Mouse (Mus musculus): ENCODE data around the gene Usp4. TPM values are rescaled to one million over a fixed set of nuclear protein-coding genes. Genes with fewer than 3 reads are reported as not detected.

Gene Usp4
- polyA plus RNA-seq (2015; fragmentation: Nextera tagmentation; extraction: Ambion mirVana), result 68.3 and 88.0 TPM in 2 replicates

GRCm38 (mm10) chr9:108347540-108348289 is at the start of gene Usp4:
Gene Usp4, plus strand, starts transcription at chr9:108347853.
- Histone ChIP-seq H3K9ac (peak within 1 kb of the TSS; percentile 94), H3K36me3 (peaks cover 20% of the 10 kb centered on the region), H3K4me2 (peak within 1 kb of the TSS; percentile 70), H3K4me1 (replicated peaks) (peaks cover 21% of the 10 kb centered on the region), H3K27ac (peak within 1 kb of the TSS; percentile 97), H3K9me3 (replicated peaks) (no peaks in the 10 kb centered on the region), H3K27me3 (no peaks in the 10 kb centered on the region), H3K4me3 (peak within 1 kb of the TSS; percentile 84)
- ATAC-seq (replicated peaks; ENCODE audit: insufficient number of reproducible peaks, insufficient read depth, low FRiP score, low read depth), result peak; percentile 93
- under 1% methylated on average over 75 of the region's 75 CpGs for WGBS

GRCm38 (mm10) chr9:108301853-108302252 is 45.8 kb upstream of the Usp4 start:
- H3K4me3 ChIP-seq, result no peak overlapping the region
- H3K9ac ChIP-seq, result no peak overlapping the region

GRCm38 (mm10) chr9:108304716-108305115 is 42.9 kb upstream of the Usp4 start:
- no peak for ATAC-seq (replicated peaks; ENCODE audit: insufficient number of reproducible peaks, insufficient read depth, low FRiP score, low read depth)
- H3K36me3 ChIP-seq, result peaks cover 22% of the 10 kb centered on the region
- H3K9ac ChIP-seq, result peak overlapping the region; percentile 79; the same call in 1 of the 2 replicates
- peak overlapping the region; percentile 80 for H3K4me2 ChIP-seq
- no peaks in the 10 kb centered on the region for H3K27me3 ChIP-seq
- H3K4me3 ChIP-seq, result peak overlapping the region; percentile 82
- 38% methylated on average over 4 of the region's 4 CpGs for WGBS
- H3K4me1 ChIP-seq (replicated peaks), result peaks cover 22% of the 10 kb centered on the region
- H3K9me3 ChIP-seq (replicated peaks), result no peaks in the 10 kb centered on the region
- H3K27ac ChIP-seq, result peak overlapping the region; percentile 100

More at GRCm38 (mm10) chr9:108301853-108302252, 45.8 kb upstream of the Usp4 start:
- peaks cover 13% of the 10 kb centered on the region for H3K4me1 ChIP-seq (replicated peaks)
- H3K9me3 ChIP-seq (replicated peaks), result no peaks in the 10 kb centered on the region
- peaks cover 22% of the 10 kb centered on the region for H3K36me3 ChIP-seq
- H3K27ac ChIP-seq, result no peak overlapping the region
- H3K27me3 ChIP-seq, result no peaks in the 10 kb centered on the region
- H3K4me2 ChIP-seq, result no peak overlapping the region
- ATAC-seq (replicated peaks; ENCODE audit: insufficient number of reproducible peaks, insufficient read depth, low FRiP score, low read depth), result no peak
- 85% methylated on average over 3 of the region's 3 CpGs for WGBS

- H3K4me3 ChIP-seq, result peak overlapping the region; percentile 82
- no peaks in the 10 kb centered on the region for H3K9me3 ChIP-seq (replicated peaks)
- H3K27me3 ChIP-seq, result no peaks in the 10 kb centered on the region
- no peak for ATAC-seq (replicated peaks; ENCODE audit: insufficient number of reproducible peaks, insufficient read depth, low FRiP score, low read depth)
- peaks cover 27% of the 10 kb centered on the region for H3K4me1 ChIP-seq (replicated peaks)
- H3K36me3 ChIP-seq, result peaks cover 22% of the 10 kb centered on the region
- H3K4me2 ChIP-seq, result peak overlapping the region; percentile 80
- 6% methylated on average over 1 of the region's 1 CpGs for WGBS
- H3K9ac ChIP-seq, result peak overlapping the region; percentile 79
- H3K27ac ChIP-seq, result peak overlapping the region; percentile 100
Observed at GRCm38 (mm10) chr9:108305170-108305569, 42.5 kb upstream of the Usp4 start.

GRCm38 (mm10) chr9:108305629-108306520 is 41.8 kb upstream of the Usp4 start, which contains the start of the genes Rhoa and Tcta:
Gene Rhoa, plus strand, starts transcription at chr9:108306129.
Gene Tcta, minus strand, starts transcription at chr9:108306160.
- Histone ChIP-seq H3K27me3 (no peaks in the 10 kb centered on the region), H3K4me2 (peak within 1 kb of the TSS; percentile 80), H3K9me3 (replicated peaks) (no peaks in the 10 kb centered on the region), H3K4me1 (replicated peaks) (peaks cover 30% of the 10 kb centered on the region), H3K9ac (peak within 1 kb of the TSS; percentile 95), H3K36me3 (peaks cover 22% of the 10 kb centered on the region), H3K4me3 (peak within 1 kb of the TSS; percentile 82), H3K27ac (peak within 1 kb of the TSS; percentile 100)
- peak; percentile 95 for ATAC-seq (replicated peaks; ENCODE audit: insufficient number of reproducible peaks, insufficient read depth, low FRiP score, low read depth)
- under 1% methylated on average over 81 of the region's 81 CpGs for WGBS

- Histone ChIP-seq H3K27me3 (no peaks in the 10 kb centered on the region), H3K4me2 (peak overlapping the region; percentile 75), H3K4me1 (replicated peaks) (peaks cover 34% of the 10 kb centered on the region), H3K36me3 (peaks cover 22% of the 10 kb centered on the region), H3K27ac (peak overlapping the region; percentile 100), H3K9me3 (replicated peaks) (no peaks in the 10 kb centered on the region), H3K4me3 (peak overlapping the region; percentile 82), H3K9ac (peak overlapping the region; percentile 95)
- WGBS, result under 1% methylated on average over 49 of the region's 51 CpGs
- ATAC-seq (replicated peaks; ENCODE audit: insufficient number of reproducible peaks, insufficient read depth, low FRiP score, low read depth), result peak; percentile 86
Observed at GRCm38 (mm10) chr9:108306571-108306980, 41.1 kb upstream of the Usp4 start.

GRCm38 (mm10) chr9:108307021-108307807 is 40.4 kb upstream of the Usp4 start:
- WGBS, result 5% methylated on average over 12 of the region's 12 CpGs
- Histone ChIP-seq H3K27ac (peak overlapping the region; percentile 100), H3K9ac (peak overlapping the region; percentile 95), H3K27me3 (no peaks in the 10 kb centered on the region), H3K4me3 (peak overlapping the region; percentile 82), H3K4me2 (peak overlapping the region; percentile 75), H3K36me3 (peaks cover 18% of the 10 kb centered on the region), H3K9me3 (replicated peaks) (no peaks in the 10 kb centered on the region), H3K4me1 (replicated peaks) (peaks cover 34% of the 10 kb centered on the region)
- ATAC-seq (replicated peaks; ENCODE audit: insufficient number of reproducible peaks, insufficient read depth, low FRiP score, low read depth), result no peak

GRCm38 (mm10) chr9:108308141-108308540 is 39.5 kb upstream of the Usp4 start:
- WGBS, result 23% methylated on average over 2 of the region's 2 CpGs
- Histone ChIP-seq H3K36me3 (peaks cover 10% of the 10 kb centered on the region), H3K27ac (peak overlapping the region; percentile 42; the same call in 1 of the 2 replicates), H3K9ac (peak overlapping the region; percentile 42), H3K9me3 (replicated peaks) (no peaks in the 10 kb centered on the region), H3K4me3 (peak overlapping the region; percentile 82), H3K27me3 (no peaks in the 10 kb centered on the region), H3K4me1 (replicated peaks) (peaks cover 34% of the 10 kb centered on the region), H3K4me2 (peak overlapping the region; percentile 75)
- ATAC-seq (replicated peaks; ENCODE audit: insufficient number of reproducible peaks, insufficient read depth, low FRiP score, low read depth), result no peak

GRCm38 (mm10) chr9:108317572-108317971 is 30.1 kb upstream of the Usp4 start:
- no peaks in the 10 kb centered on the region for H3K9me3 ChIP-seq (replicated peaks)
- H3K4me3 ChIP-seq, result no peak overlapping the region
- WGBS, result 93% methylated on average over 3 of the region's 3 CpGs
- no peak overlapping the region for H3K9ac ChIP-seq
- no peaks in the 10 kb centered on the region for H3K4me1 ChIP-seq (replicated peaks)
- no peak for ATAC-seq (replicated peaks; ENCODE audit: insufficient number of reproducible peaks, insufficient read depth, low FRiP score, low read depth)
- H3K27me3 ChIP-seq, result no peaks in the 10 kb centered on the region
- no peak overlapping the region for H3K4me2 ChIP-seq
- H3K36me3 ChIP-seq, result peaks cover 16% of the 10 kb centered on the region; the same call in 1 of the 2 replicates
- no peak overlapping the region for H3K27ac ChIP-seq

GRCm38 (mm10) chr9:108318462-108318861 is 29.2 kb upstream of the Usp4 start:
- H3K9me3 ChIP-seq (replicated peaks), result no peaks in the 10 kb centered on the region
- no peak overlapping the region for H3K27ac ChIP-seq
- ATAC-seq (replicated peaks; ENCODE audit: insufficient number of reproducible peaks, insufficient read depth, low FRiP score, low read depth), result no peak
- no peak overlapping the region for H3K9ac ChIP-seq
- H3K4me1 ChIP-seq (replicated peaks), result no peaks in the 10 kb centered on the region
- H3K36me3 ChIP-seq, result peaks cover 16% of the 10 kb centered on the region; the same call in 1 of the 2 replicates
- no peak overlapping the region for H3K4me3 ChIP-seq
- H3K27me3 ChIP-seq, result no peaks in the 10 kb centered on the region
- H3K4me2 ChIP-seq, result no peak overlapping the region
- WGBS, result 85% methylated on average over 2 of the region's 2 CpGs

Measured in heart, embryonic 15.5 days (tissue).